Mouse (Mus musculus) ES-E14 (cell line): ENCODE results near the gene Thada.

Source experiments
- CHD2 ChIP-seq: IDR thresholded peaks from 2 replicates; pipeline ENCODE4 v1.6.1; 2014; ENCODE audit warnings: mild to moderate bottlenecking, low read depth, low read length, inconsistent platforms
- MAFK ChIP-seq: IDR thresholded peaks from 2 replicates; pipeline ENCODE4 v1.6.1; 2014; ENCODE audit warnings: mild to moderate bottlenecking, low read depth, low read length, inconsistent platforms; ENCODE audit not compliant: insufficient read depth
- ZC3H11A ChIP-seq: IDR thresholded peaks from 2 replicates; pipeline ENCODE4 v1.6.1; 2012; ENCODE audit warnings: low read depth, mild to moderate bottlenecking, inconsistent platforms, low read length, borderline replicate concordance

DNA sequence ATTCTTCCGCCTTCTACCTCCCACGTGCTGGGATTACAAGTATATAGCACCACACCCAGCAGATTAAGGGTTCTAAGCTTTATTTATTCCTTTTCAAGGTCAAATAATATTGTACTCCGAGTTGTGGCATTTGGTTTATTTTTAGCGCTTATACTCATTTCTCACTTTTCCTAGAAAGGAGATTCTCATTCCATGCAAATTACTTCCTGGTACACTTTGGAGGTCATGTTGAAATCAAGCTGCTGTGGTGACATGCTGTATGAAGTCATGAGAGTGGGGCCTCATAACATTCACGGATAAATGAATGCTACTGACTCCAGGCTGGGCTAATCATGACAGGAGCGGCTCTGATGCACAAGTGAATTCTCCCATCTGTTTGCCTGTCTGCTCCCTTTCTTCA is 239.3 kb downstream of the Thada start:
- TF ChIP-seq ZC3H11A = no peak
- TF ChIP-seq CHD2 = no peak
- no peak for TF ChIP-seq MAFK
